Mouse (Mus musculus) forelimb bud, embryonic 11.5 days (tissue): ENCODE data around the gene Cd72.

Source experiments
- DNase-seq: peaks from one replicate; pipeline ENCODE4 v3.0.0-alpha.2; 2012; ENCODE audit warnings: low read depth, low spot score

Cd72 gene

GRCm38 (mm10) chr4:43428180-43428861 is 26.1 kb downstream of the Cd72 start:
- no peak for DNase-seq

- no peak for DNase-seq
These were observed 26.8 kb downstream of the Cd72 start for GRCm38 (mm10) chr4:43427501-43428179.

GRCm38 (mm10) chr4:43426487-43426886 is 27.9 kb downstream of the Cd72 start:
- no peak for DNase-seq

GRCm38 (mm10) chr4:43425648-43426380 is 28.6 kb downstream of the Cd72 start:
- no peak for DNase-seq

- DNase-seq = no peak
These were observed 29.2 kb downstream of the Cd72 start for GRCm38 (mm10) chr4:43425197-43425596.

- no peak for DNase-seq
These were observed 30.4 kb downstream of the Cd72 start for GRCm38 (mm10) chr4:43424072-43424471.

- no peak for DNase-seq
These were observed 31.0 kb downstream of the Cd72 start for GRCm38 (mm10) chr4:43423267-43423934.

- DNase-seq = no peak
These were observed 32.7 kb downstream of the Cd72 start for GRCm38 (mm10) chr4:43421632-43422240.

GRCm38 (mm10) chr4:43420305-43420704 is 34.1 kb downstream of the Cd72 start:
- DNase-seq = peak; percentile 82

- no peak for DNase-seq
These were observed 34.6 kb downstream of the Cd72 start for GRCm38 (mm10) chr4:43419801-43420281.

GRCm38 (mm10) chr4:43418973-43419656 is 35.3 kb downstream of the Cd72 start:
- no peak for DNase-seq

GRCm38 (mm10) chr4:43418450-43418849 is 36.0 kb downstream of the Cd72 start:
- no peak for DNase-seq

- DNase-seq = no peak
These were observed 37.0 kb downstream of the Cd72 start for GRCm38 (mm10) chr4:43417269-43418062.

- DNase-seq = no peak
These were observed 38.3 kb downstream of the Cd72 start for GRCm38 (mm10) chr4:43416071-43416490.

- no peak for DNase-seq
These were observed 39.0 kb downstream of the Cd72 start for GRCm38 (mm10) chr4:43415221-43416070.

GRCm38 (mm10) chr4:43414761-43415160 is 39.7 kb downstream of the Cd72 start:
- DNase-seq = no peak

GRCm38 (mm10) chr4:43407071-43407920 is 47.1 kb downstream of the Cd72 start:
- no peak for DNase-seq
